Mouse (Mus musculus) brain, embryonic 14.5 days (tissue): ENCODE measurements at regions not wholly inside any gene's neighbourhood (a gene's known extent, or its start where the extent isn't known, plus 50 kb on each side); places are given as distances from the start of the nearest gene placed in this dataset.

ENCODE experiments used
- CTCF ChIP-seq: fragments of 200-500 bp; IDR thresholded peaks from 2 replicates; pipeline ENCODE4 v1.5.1; 2012; ENCODE audit warnings: inconsistent platforms, mild to moderate bottlenecking, moderate library complexity, borderline replicate concordance; ENCODE audit not compliant: insufficient read depth, insufficient read length; ENCODE audit errors: extremely low read depth
- POLR2A ChIP-seq: fragments of 200-500 bp; IDR thresholded peaks from 2 replicates; pipeline ENCODE4 v1.6.1; 2012; ENCODE audit warnings: mild to moderate bottlenecking, inconsistent platforms, borderline replicate concordance; ENCODE audit not compliant: poor library complexity, insufficient read depth, insufficient read length, severe bottlenecking; ENCODE audit errors: extremely low read depth

- TF ChIP-seq POLR2A (no peak), CTCF (no peak)
These were observed 74.4 kb upstream of the Dab2 start for GRCm38 (mm10) chr15:6225227-6225626.
